Mouse (Mus musculus): ENCODE measurements around the gene Piezo1. TPM values are rescaled to one million over a fixed set of nuclear protein-coding genes. Genes with fewer than 3 reads are reported as not detected.

Gene Piezo1
- polyA plus RNA-seq, 1 experiment from 2014 or later, result 15.5 TPM

GRCm38 (mm10) chr8:122537812-122538211, 13.3 kb downstream of the Piezo1 start:
- H3K9ac ChIP-seq (ENCODE audit: low read depth, low read length), result peak overlapping the region; percentile 73
- H3K36me3 ChIP-seq (ENCODE audit: control insufficient read depth, insufficient read depth), result no peaks in the 10 kb centered on the region
- 18% methylated on average over 2 of the region's 2 CpGs for WGBS (ENCODE audit: insufficient replicate concordance)
- no peaks in the 10 kb centered on the region for H3K9me3 ChIP-seq (replicated peaks; ENCODE audit: control insufficient read depth, low read length)
- ATAC-seq (ENCODE audit: low read depth), result peak; percentile 94
- peak overlapping the region; percentile 39 for H3K4me3 ChIP-seq (ENCODE audit: low read depth, low read length)
- peaks cover 68% of the 10 kb centered on the region for H3K4me1 ChIP-seq (ENCODE audit: control insufficient read depth, low read depth, low read length)
- peak overlapping the region; percentile 81 for H3K4me2 ChIP-seq (ENCODE audit: low read depth, low read length)
- no peaks in the 10 kb centered on the region for H3K27me3 ChIP-seq (ENCODE audit: control insufficient read depth, insufficient read depth, low read depth, low read length)
- H3K27ac ChIP-seq (ENCODE audit: low read length), result peak overlapping the region; percentile 98

DNA sequence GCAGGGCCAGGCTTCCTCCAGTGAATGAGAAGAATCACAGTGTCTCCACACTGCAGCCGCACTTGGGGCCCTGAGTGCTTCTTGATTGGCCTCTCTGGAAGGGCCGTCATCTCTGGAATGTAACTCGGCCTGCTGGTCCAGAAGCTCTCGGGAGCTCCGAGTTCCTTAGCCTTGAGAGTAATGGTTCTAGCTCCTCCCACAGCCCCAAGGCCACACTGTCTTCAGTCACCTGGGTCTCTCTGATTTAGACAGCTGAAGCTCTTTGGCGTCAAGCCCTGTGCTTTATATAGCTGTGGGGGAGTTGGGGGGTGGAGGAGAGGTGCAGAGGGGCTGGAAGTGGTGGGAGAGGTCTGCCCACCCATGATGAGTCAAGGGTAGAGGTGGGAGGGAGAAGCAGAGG, 14.1 kb downstream of the Piezo1 start:
- peak; percentile 12; the same call in 1 of the 2 replicates for ATAC-seq (ENCODE audit: low read depth)
- H3K27me3 ChIP-seq (ENCODE audit: control insufficient read depth, insufficient read depth, low read depth, low read length), result no peaks in the 10 kb centered on the region
- H3K9me3 ChIP-seq (replicated peaks; ENCODE audit: control insufficient read depth, low read length), result no peaks in the 10 kb centered on the region
- peaks cover 63% of the 10 kb centered on the region for H3K4me1 ChIP-seq (ENCODE audit: control insufficient read depth, low read depth, low read length)
- 0 out of 2 replicates have a peak, but pooled peaks cover 1% of the 10 kb centered on the region for H3K36me3 ChIP-seq (ENCODE audit: control insufficient read depth, insufficient read depth)
- H3K9ac ChIP-seq (ENCODE audit: low read depth, low read length), result peak overlapping the region; percentile 73
- H3K27ac ChIP-seq (ENCODE audit: low read length), result peak overlapping the region; percentile 98
- peak overlapping the region; percentile 39 for H3K4me3 ChIP-seq (ENCODE audit: low read depth, low read length)
- WGBS (ENCODE audit: insufficient replicate concordance), result 33% methylated on average over 6 of the region's 6 CpGs
- peak overlapping the region; percentile 81 for H3K4me2 ChIP-seq (ENCODE audit: low read depth, low read length)

GRCm38 (mm10) chr8:122531312-122531711, 19.8 kb downstream of the Piezo1 start:
- H3K27me3 ChIP-seq (ENCODE audit: control insufficient read depth, insufficient read depth, low read depth, low read length), result no peaks in the 10 kb centered on the region
- H3K36me3 ChIP-seq (ENCODE audit: control insufficient read depth, insufficient read depth), result 0 out of 2 replicates have a peak, but pooled peaks cover 2% of the 10 kb centered on the region
- 81% methylated on average over 8 of the region's 8 CpGs for WGBS (ENCODE audit: insufficient replicate concordance)
- peak overlapping the region; percentile 56 for H3K27ac ChIP-seq (ENCODE audit: low read length)
- no peak overlapping the region for H3K9ac ChIP-seq (ENCODE audit: low read depth, low read length)
- H3K4me3 ChIP-seq (ENCODE audit: low read depth, low read length), result no peak overlapping the region
- H3K4me2 ChIP-seq (ENCODE audit: low read depth, low read length), result no peak overlapping the region
- H3K9me3 ChIP-seq (replicated peaks; ENCODE audit: control insufficient read depth, low read length), result no peaks in the 10 kb centered on the region
- H3K4me1 ChIP-seq (ENCODE audit: control insufficient read depth, low read depth, low read length), result peaks cover 33% of the 10 kb centered on the region
- ATAC-seq (ENCODE audit: low read depth), result peak; percentile 14; the same call in 1 of the 2 replicates

DNA sequence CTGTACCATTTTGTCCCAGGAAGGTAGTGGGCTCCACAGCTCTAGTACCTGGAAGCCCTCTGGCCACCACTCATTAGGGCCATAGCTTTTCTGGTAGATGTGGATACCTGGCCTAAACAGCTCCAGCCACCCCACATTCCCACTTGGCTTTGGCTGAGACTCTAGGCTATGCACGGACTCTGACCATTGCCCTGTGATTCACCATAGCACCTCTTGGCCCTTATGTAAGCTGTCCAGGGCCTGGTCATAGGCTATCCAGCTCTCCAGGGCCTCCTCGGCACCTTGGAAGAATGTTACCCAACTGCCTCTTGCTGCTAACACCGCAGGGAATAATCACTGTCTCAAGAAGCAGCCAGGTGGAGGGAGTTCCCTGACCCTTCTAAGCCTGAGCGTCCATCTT, 22.0 kb downstream of the Piezo1 start:
- ATAC-seq (ENCODE audit: low read depth), result no peak
- no peak overlapping the region for H3K4me2 ChIP-seq (ENCODE audit: low read depth, low read length)
- H3K4me1 ChIP-seq (ENCODE audit: control insufficient read depth, low read depth, low read length), result peaks cover 46% of the 10 kb centered on the region
- H3K9me3 ChIP-seq (replicated peaks; ENCODE audit: control insufficient read depth, low read length), result no peaks in the 10 kb centered on the region
- H3K4me3 ChIP-seq (ENCODE audit: low read depth, low read length), result no peak overlapping the region
- 87% methylated on average over 4 of the region's 4 CpGs for WGBS (ENCODE audit: insufficient replicate concordance)
- H3K27me3 ChIP-seq (ENCODE audit: control insufficient read depth, insufficient read depth, low read depth, low read length), result no peaks in the 10 kb centered on the region
- no peak overlapping the region for H3K27ac ChIP-seq (ENCODE audit: low read length)
- H3K9ac ChIP-seq (ENCODE audit: low read depth, low read length), result no peak overlapping the region
- 0 out of 2 replicates have a peak, but pooled peaks cover 2% of the 10 kb centered on the region for H3K36me3 ChIP-seq (ENCODE audit: control insufficient read depth, insufficient read depth)

DNA sequence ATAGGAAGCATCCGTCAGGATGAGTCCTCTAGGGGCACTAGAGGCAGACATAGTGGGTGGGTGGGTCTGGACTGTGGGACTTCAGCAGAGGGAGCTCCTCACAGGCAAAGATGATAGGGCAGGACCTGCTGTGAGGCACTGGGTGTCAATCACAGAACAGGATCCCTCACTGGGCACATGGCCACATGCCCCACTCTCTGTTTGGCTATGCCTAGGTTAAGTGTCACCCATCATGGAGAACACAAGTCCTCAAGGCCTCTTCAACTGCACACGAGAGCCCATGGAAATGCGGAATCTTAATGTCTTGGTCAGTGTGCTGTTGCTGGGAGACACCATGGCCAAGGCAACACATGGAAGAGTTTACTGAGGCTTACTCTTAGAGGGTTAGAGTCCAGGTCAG, 23.2 kb downstream of the Piezo1 start:
- Histone ChIP-seq H3K4me2 (ENCODE audit: low read depth, low read length) (no peak overlapping the region), H3K4me1 (ENCODE audit: control insufficient read depth, low read depth, low read length) (peaks cover 54% of the 10 kb centered on the region), H3K9me3 (replicated peaks; ENCODE audit: control insufficient read depth, low read length) (no peaks in the 10 kb centered on the region), H3K4me3 (ENCODE audit: low read depth, low read length) (no peak overlapping the region), H3K27ac (ENCODE audit: low read length) (0 out of 2 replicates have a peak overlapping the region, but pooled peaks have one; percentile 9), H3K36me3 (ENCODE audit: control insufficient read depth, insufficient read depth) (0 out of 2 replicates have a peak, but pooled peaks cover 2% of the 10 kb centered on the region), H3K9ac (ENCODE audit: low read depth, low read length) (no peak overlapping the region), H3K27me3 (ENCODE audit: control insufficient read depth, insufficient read depth, low read depth, low read length) (no peaks in the 10 kb centered on the region)
- 80% methylated on average over 3 of the region's 3 CpGs for WGBS (ENCODE audit: insufficient replicate concordance)
- ATAC-seq (ENCODE audit: low read depth), result no peak

- H3K9me3 ChIP-seq (replicated peaks; ENCODE audit: control insufficient read depth, low read length), result no peaks in the 10 kb centered on the region
- no peak overlapping the region for H3K4me2 ChIP-seq (ENCODE audit: low read depth, low read length)
- no peak overlapping the region for H3K4me3 ChIP-seq (ENCODE audit: low read depth, low read length)
- H3K27ac ChIP-seq (ENCODE audit: low read length), result peak overlapping the region; percentile 65
- H3K36me3 ChIP-seq (ENCODE audit: control insufficient read depth, insufficient read depth), result no peaks in the 10 kb centered on the region
- H3K4me1 ChIP-seq (ENCODE audit: control insufficient read depth, low read depth, low read length), result peaks cover 56% of the 10 kb centered on the region
- ATAC-seq (ENCODE audit: low read depth), result no peak
- H3K9ac ChIP-seq (ENCODE audit: low read depth, low read length), result peak overlapping the region; percentile 10; the same call in 1 of the 2 replicates
- WGBS (ENCODE audit: insufficient replicate concordance), result 55% methylated on average over 7 of the region's 7 CpGs
- no peaks in the 10 kb centered on the region for H3K27me3 ChIP-seq (ENCODE audit: control insufficient read depth, insufficient read depth, low read depth, low read length)
Measured at GRCm38 (mm10) chr8:122526526-122527170, 24.5 kb downstream of the Piezo1 start.

DNA sequence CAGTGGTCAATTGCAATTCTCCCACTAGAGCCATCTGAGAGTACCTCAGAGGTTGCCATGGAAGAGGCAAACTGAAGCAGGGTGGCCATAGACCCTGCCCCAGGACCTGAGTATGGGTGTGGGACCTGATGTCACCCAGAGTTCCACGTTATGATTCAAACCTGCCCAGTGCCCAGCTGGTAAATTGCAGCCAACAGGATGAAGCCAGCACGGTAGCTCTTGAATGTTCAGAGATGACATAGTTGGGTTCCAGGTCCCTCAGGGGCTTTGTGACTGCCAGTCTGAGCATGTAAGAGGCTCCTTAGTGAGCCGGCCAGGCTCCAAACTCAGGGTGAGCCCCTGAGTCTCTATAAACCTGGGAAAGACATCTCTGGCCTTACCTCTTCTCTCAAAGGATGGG, 25.0 kb downstream of the Piezo1 start:
- no peak for ATAC-seq (ENCODE audit: low read depth)

GRCm38 (mm10) chr8:122525004-122525403, 26.1 kb downstream of the Piezo1 start:
- WGBS (ENCODE audit: insufficient replicate concordance), result 32% methylated on average over 6 of the region's 6 CpGs
- 0 out of 2 replicates have a peak overlapping the region, but pooled peaks have one; percentile 2 for H3K4me3 ChIP-seq (ENCODE audit: low read depth, low read length)
- H3K4me2 ChIP-seq (ENCODE audit: low read depth, low read length), result peak overlapping the region; percentile 30
- H3K9me3 ChIP-seq (replicated peaks; ENCODE audit: control insufficient read depth, low read length), result no peaks in the 10 kb centered on the region
- ATAC-seq (ENCODE audit: low read depth), result peak; percentile 91
- H3K36me3 ChIP-seq (ENCODE audit: control insufficient read depth, insufficient read depth), result no peaks in the 10 kb centered on the region
- peaks cover 67% of the 10 kb centered on the region for H3K4me1 ChIP-seq (ENCODE audit: control insufficient read depth, low read depth, low read length)
- H3K27ac ChIP-seq (ENCODE audit: low read length), result peak overlapping the region; percentile 65
- no peaks in the 10 kb centered on the region for H3K27me3 ChIP-seq (ENCODE audit: control insufficient read depth, insufficient read depth, low read depth, low read length)
- H3K9ac ChIP-seq (ENCODE audit: low read depth, low read length), result peak overlapping the region; percentile 15; the same call in 1 of the 2 replicates

More for the DNA sequence above, 25.0 kb downstream of the Piezo1 start:
- WGBS (ENCODE audit: insufficient replicate concordance), result 62% methylated on average over 3 of the region's 3 CpGs
- no peak overlapping the region for H3K4me3 ChIP-seq (ENCODE audit: low read depth, low read length)
- H3K27me3 ChIP-seq (ENCODE audit: control insufficient read depth, insufficient read depth, low read depth, low read length), result no peaks in the 10 kb centered on the region
- peak overlapping the region; percentile 65 for H3K27ac ChIP-seq (ENCODE audit: low read length)
- peak overlapping the region; percentile 10; the same call in 1 of the 2 replicates for H3K9ac ChIP-seq (ENCODE audit: low read depth, low read length)
- no peak overlapping the region for H3K4me2 ChIP-seq (ENCODE audit: low read depth, low read length)
- no peaks in the 10 kb centered on the region for H3K9me3 ChIP-seq (replicated peaks; ENCODE audit: control insufficient read depth, low read length)
- H3K36me3 ChIP-seq (ENCODE audit: control insufficient read depth, insufficient read depth), result no peaks in the 10 kb centered on the region
- H3K4me1 ChIP-seq (ENCODE audit: control insufficient read depth, low read depth, low read length), result peaks cover 56% of the 10 kb centered on the region

GRCm38 (mm10) chr8:122524506-122524905, 26.6 kb downstream of the Piezo1 start:
- no peaks in the 10 kb centered on the region for H3K9me3 ChIP-seq (replicated peaks; ENCODE audit: control insufficient read depth, low read length)
- H3K4me2 ChIP-seq (ENCODE audit: low read depth, low read length), result peak overlapping the region; percentile 30; the same call in 1 of the 2 replicates
- H3K36me3 ChIP-seq (ENCODE audit: control insufficient read depth, insufficient read depth), result no peaks in the 10 kb centered on the region
- peak overlapping the region; percentile 15; the same call in 1 of the 2 replicates for H3K9ac ChIP-seq (ENCODE audit: low read depth, low read length)
- H3K4me3 ChIP-seq (ENCODE audit: low read depth, low read length), result no peak overlapping the region
- H3K27me3 ChIP-seq (ENCODE audit: control insufficient read depth, insufficient read depth, low read depth, low read length), result no peaks in the 10 kb centered on the region
- peak overlapping the region; percentile 65 for H3K27ac ChIP-seq (ENCODE audit: low read length)
- WGBS (ENCODE audit: insufficient replicate concordance), result 70% methylated on average over 6 of the region's 6 CpGs
- ATAC-seq (ENCODE audit: low read depth), result no peak
- peaks cover 72% of the 10 kb centered on the region for H3K4me1 ChIP-seq (ENCODE audit: control insufficient read depth, low read depth, low read length)

Measured in liver, embryonic 16.5 days (tissue).